Mouse (Mus musculus): ENCODE results near the gene Slc25a31. TPM values are rescaled to one million over a fixed set of nuclear protein-coding genes. Genes with fewer than 3 reads are reported as not detected.
A peak's percentile ranks its signal among the peaks of the same experiment; 100 is the strongest.

Slc25a31 gene
- total and polyA plus RNA-seq, 2 experiments = 0.07 TPM; not detected in 1

GRCm38 (mm10) chr3:40673515-40673914 lies 35.1 kb upstream of the Slc25a31 start:
- DNase-seq (ENCODE audit: extremely low read depth, low read depth, low spot score) = no peak
- no peak overlapping the region for H3K27ac ChIP-seq (replicated peaks; ENCODE audit: insufficient read depth, low read depth, low read length)
- no peaks in the 10 kb centered on the region for H3K27me3 ChIP-seq (ENCODE audit: control insufficient read depth, insufficient read depth, low read length)
- 88% methylated on average over 1 of the region's 1 CpGs for WGBS
- H3K36me3 ChIP-seq (ENCODE audit: control insufficient read depth, insufficient read depth, low read length) = no peaks in the 10 kb centered on the region; the same call in 1 of the 2 replicates
- no peak overlapping the region for H3K9ac ChIP-seq (ENCODE audit: low read depth, low read length)
- no peak for TF ChIP-seq POLR2A (IDR thresholded peaks at IDR 0.05; ENCODE audit: extremely low read depth, insufficient read depth, low read length)
- TF ChIP-seq CTCF (IDR thresholded peaks at IDR 0.05; ENCODE audit: low read depth, low read length) = no peak
- H3K4me3 ChIP-seq (ENCODE audit: insufficient read depth, low read depth, low read length) = no peak overlapping the region
- H3K79me2 ChIP-seq (ENCODE audit: control insufficient read depth, insufficient read depth, low read length) = no peaks in the 10 kb centered on the region
- no peaks in the 10 kb centered on the region for H3K4me1 ChIP-seq (ENCODE audit: control insufficient read depth, insufficient read depth, low read length)

DNA sequence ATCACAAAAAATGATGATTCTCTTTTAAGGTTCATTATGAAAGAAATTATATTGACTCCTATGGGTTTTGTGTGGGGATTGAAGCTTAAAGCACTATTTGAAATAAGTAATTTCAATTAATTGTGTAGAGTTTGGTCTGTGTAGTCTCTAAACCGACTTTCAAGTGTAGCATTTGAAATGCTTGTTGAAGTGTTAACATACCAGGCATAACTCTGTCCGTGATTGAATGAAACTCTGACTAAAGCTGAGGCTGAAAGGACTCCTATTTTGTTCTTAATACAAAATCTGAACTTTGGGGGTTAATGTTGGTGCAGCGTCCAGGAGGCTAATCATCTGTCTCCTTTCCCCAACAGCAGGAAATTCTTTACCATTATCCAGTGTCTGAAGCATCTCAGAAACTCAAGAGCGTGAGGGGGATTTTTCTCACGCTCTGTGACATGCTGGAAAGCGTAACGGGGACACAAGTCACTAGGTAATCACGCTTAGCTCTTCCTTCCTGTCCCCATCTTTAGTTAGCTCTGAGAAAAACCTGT lies 33.7 kb upstream of the Slc25a31 start:
- Histone ChIP-seq H3K79me2 (ENCODE audit: control insufficient read depth, insufficient read depth, low read length) (no peaks in the 10 kb centered on the region), H3K27me3 (ENCODE audit: control insufficient read depth, insufficient read depth, low read length) (no peaks in the 10 kb centered on the region), H3K27ac (replicated peaks; ENCODE audit: insufficient read depth, low read depth, low read length) (no peak overlapping the region), H3K36me3 (ENCODE audit: control insufficient read depth, insufficient read depth, low read length) (no peaks in the 10 kb centered on the region; the same call in 1 of the 2 replicates), H3K4me1 (ENCODE audit: control insufficient read depth, insufficient read depth, low read length) (no peaks in the 10 kb centered on the region), H3K9ac (ENCODE audit: low read depth, low read length) (no peak overlapping the region), H3K4me3 (ENCODE audit: insufficient read depth, low read depth, low read length) (no peak overlapping the region)
- 74% methylated on average over 8 of the region's 8 CpGs for WGBS
- DNase-seq (ENCODE audit: extremely low read depth, low read depth, low spot score) = no peak
- TF ChIP-seq CTCF (IDR thresholded peaks at IDR 0.05; ENCODE audit: low read depth, low read length) (no peak), POLR2A (IDR thresholded peaks at IDR 0.05; ENCODE audit: extremely low read depth, insufficient read depth, low read length) (no peak)

DNA sequence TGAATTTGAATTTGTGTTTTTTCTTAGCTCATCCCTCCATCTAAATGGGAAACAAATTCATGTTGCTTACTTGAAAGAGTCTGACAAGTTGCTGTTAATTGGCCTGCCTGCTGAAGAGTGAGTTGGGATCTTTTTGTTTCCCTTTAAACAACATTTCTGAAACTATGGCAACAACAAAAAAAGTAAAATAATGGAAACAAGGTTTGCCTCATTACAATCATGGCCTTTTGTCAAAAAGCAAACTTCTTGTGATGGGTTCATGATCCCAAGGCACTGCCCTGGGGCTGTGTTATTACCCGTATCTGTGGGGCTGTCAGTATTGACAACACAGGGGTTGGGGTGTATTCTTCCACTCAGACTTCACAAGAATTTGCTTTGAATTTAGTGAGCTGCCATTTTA lies 29.8 kb upstream of the Slc25a31 start:
- WGBS = 97% methylated on average over 1 of the region's 1 CpGs
- TF ChIP-seq CTCF (IDR thresholded peaks at IDR 0.05; ENCODE audit: low read depth, low read length) = no peak
- Histone ChIP-seq H3K27me3 (ENCODE audit: control insufficient read depth, insufficient read depth, low read length) (no peaks in the 10 kb centered on the region), H3K9ac (ENCODE audit: low read depth, low read length) (no peak overlapping the region), H3K79me2 (ENCODE audit: control insufficient read depth, insufficient read depth, low read length) (no peaks in the 10 kb centered on the region), H3K27ac (replicated peaks; ENCODE audit: insufficient read depth, low read depth, low read length) (no peak overlapping the region), H3K4me1 (ENCODE audit: control insufficient read depth, insufficient read depth, low read length) (no peaks in the 10 kb centered on the region), H3K4me3 (ENCODE audit: insufficient read depth, low read depth, low read length) (no peak overlapping the region), H3K36me3 (ENCODE audit: control insufficient read depth, insufficient read depth, low read length) (no peaks in the 10 kb centered on the region)
- DNase-seq (ENCODE audit: extremely low read depth, low read depth, low spot score) = no peak

DNA sequence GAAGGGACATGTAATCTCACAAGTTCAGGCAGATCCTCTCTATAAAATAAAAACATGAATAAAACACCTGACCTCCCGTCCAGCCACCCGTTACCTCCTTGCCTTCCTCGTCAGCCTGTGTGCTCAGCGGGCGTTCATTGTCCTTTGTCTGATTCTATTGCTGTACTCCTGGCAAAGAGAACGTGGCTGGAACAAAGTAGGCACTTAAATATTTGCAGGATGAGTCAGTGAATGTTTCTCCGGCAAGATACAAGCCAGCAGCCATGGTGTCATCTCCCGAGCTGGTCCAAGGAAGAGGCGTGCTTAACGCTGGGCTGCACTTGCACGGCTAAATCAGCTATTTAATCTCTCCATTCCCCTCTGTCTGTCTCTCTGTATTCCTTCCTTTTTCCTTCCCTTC lies 26.3 kb upstream of the Slc25a31 start:
- no peak for DNase-seq (ENCODE audit: extremely low read depth, low read depth, low spot score)
- Histone ChIP-seq H3K27me3 (ENCODE audit: control insufficient read depth, insufficient read depth, low read length) (no peaks in the 10 kb centered on the region), H3K79me2 (ENCODE audit: control insufficient read depth, insufficient read depth, low read length) (no peaks in the 10 kb centered on the region), H3K4me1 (ENCODE audit: control insufficient read depth, insufficient read depth, low read length) (0 out of 2 replicates have a peak, but pooled peaks cover 2% of the 10 kb centered on the region), H3K36me3 (ENCODE audit: control insufficient read depth, insufficient read depth, low read length) (no peaks in the 10 kb centered on the region), H3K4me3 (ENCODE audit: insufficient read depth, low read depth, low read length) (no peak overlapping the region), H3K9ac (ENCODE audit: low read depth, low read length) (no peak overlapping the region), H3K27ac (replicated peaks; ENCODE audit: insufficient read depth, low read depth, low read length) (no peak overlapping the region)
- 75% methylated on average over 11 of the region's 11 CpGs for WGBS
- TF ChIP-seq POLR2A (IDR thresholded peaks at IDR 0.05; ENCODE audit: extremely low read depth, insufficient read depth, low read length) (no peak), CTCF (IDR thresholded peaks at IDR 0.05; ENCODE audit: low read depth, low read length) (no peak)

DNA sequence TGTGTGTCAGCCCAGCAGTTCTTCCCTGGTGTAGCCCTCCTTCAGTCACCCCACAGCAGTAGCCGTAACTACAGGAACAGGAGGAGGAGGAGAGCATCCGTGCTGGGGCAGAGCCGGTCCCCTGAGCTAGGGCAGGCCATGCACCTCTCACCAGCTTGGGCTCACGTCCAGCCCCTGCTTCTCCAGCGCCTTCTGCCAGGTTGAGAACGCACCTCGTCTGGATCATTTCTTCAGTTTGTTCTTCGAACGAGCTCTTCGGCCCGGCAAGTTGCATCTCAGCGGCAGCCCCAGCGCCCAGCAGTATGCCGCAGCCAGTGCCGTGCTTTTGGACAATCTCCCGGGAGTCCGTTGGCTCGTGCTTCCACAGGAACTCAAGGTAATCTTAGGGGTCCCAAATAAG lies 25.5 kb upstream of the Slc25a31 start:
- H3K9ac ChIP-seq (ENCODE audit: low read depth, low read length) = no peak overlapping the region
- H3K4me3 ChIP-seq (ENCODE audit: insufficient read depth, low read depth, low read length) = no peak overlapping the region
- TF ChIP-seq POLR2A (IDR thresholded peaks at IDR 0.05; ENCODE audit: extremely low read depth, insufficient read depth, low read length) (no peak), CTCF (IDR thresholded peaks at IDR 0.05; ENCODE audit: low read depth, low read length) (no peak)
- H3K27ac ChIP-seq (replicated peaks; ENCODE audit: insufficient read depth, low read depth, low read length) = no peak overlapping the region
- no peaks in the 10 kb centered on the region for H3K27me3 ChIP-seq (ENCODE audit: control insufficient read depth, insufficient read depth, low read length)
- H3K36me3 ChIP-seq (ENCODE audit: control insufficient read depth, insufficient read depth, low read length) = no peaks in the 10 kb centered on the region
- no peak for DNase-seq (ENCODE audit: extremely low read depth, low read depth, low spot score)
- H3K4me1 ChIP-seq (ENCODE audit: control insufficient read depth, insufficient read depth, low read length) = 0 out of 2 replicates have a peak, but pooled peaks cover 2% of the 10 kb centered on the region
- H3K79me2 ChIP-seq (ENCODE audit: control insufficient read depth, insufficient read depth, low read length) = no peaks in the 10 kb centered on the region
- 91% methylated on average over 18 of the region's 18 CpGs for WGBS

DNA sequence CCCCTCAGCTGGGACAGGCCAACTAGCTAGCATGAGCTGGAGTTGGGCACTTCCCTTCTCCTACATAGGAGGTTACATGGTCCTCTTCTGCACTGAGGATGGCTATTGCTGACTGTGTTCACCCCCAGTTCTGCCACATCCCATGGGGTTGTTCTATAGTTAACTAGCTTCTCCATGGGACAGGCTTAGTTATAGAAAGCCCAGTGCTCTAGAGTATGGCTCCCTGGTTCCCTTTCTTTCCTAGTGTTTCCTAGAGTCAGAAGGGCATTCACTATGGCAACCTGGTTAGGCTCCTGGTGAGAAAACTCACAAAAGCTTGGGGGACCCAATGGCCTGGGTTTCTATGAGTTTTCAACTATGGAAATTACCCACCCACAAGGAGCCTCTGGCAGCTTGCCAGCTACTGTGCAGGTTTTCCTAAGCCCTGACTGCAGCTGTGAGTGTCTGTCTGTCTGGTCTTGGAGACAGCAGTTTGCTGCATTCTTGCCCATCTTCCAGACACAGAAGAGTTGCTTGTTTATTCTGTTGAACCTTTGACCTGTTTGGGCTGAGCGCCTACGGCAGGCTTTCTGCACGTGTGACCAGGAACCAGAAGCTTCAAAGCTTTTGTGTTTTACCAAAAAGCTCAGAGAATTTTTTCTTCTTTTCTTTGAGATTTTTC lies 22.7 kb upstream of the Slc25a31 start:
- TF ChIP-seq POLR2A (IDR thresholded peaks at IDR 0.05; ENCODE audit: extremely low read depth, insufficient read depth, low read length) = no peak
- no peak for TF ChIP-seq CTCF (IDR thresholded peaks at IDR 0.05; ENCODE audit: low read depth, low read length)
- 19% methylated on average over 3 of the region's 3 CpGs for WGBS
- Histone ChIP-seq H3K27ac (replicated peaks; ENCODE audit: insufficient read depth, low read depth, low read length) (no peak overlapping the region), H3K79me2 (ENCODE audit: control insufficient read depth, insufficient read depth, low read length) (no peaks in the 10 kb centered on the region), H3K4me3 (ENCODE audit: insufficient read depth, low read depth, low read length) (no peak overlapping the region), H3K36me3 (ENCODE audit: control insufficient read depth, insufficient read depth, low read length) (no peaks in the 10 kb centered on the region), H3K4me1 (ENCODE audit: control insufficient read depth, insufficient read depth, low read length) (0 out of 2 replicates have a peak, but pooled peaks cover 2% of the 10 kb centered on the region), H3K27me3 (ENCODE audit: control insufficient read depth, insufficient read depth, low read length) (no peaks in the 10 kb centered on the region), H3K9ac (ENCODE audit: low read depth, low read length) (no peak overlapping the region)
- DNase-seq (ENCODE audit: extremely low read depth, low read depth, low spot score) = peak; percentile 81
